Mouse (Mus musculus) adrenal gland, postnatal 14 days (tissue): ENCODE results near the gene Gm49337. TPM values are rescaled to one million over a fixed set of nuclear protein-coding genes. Genes with fewer than 3 reads are reported as not detected.
"Not testable (repeated sequence)": the region's sequence is repeated elsewhere in the genome, so short reads cannot be mapped to it uniquely, and the experiment has no call there.

Experiments used
- DNase-seq: peaks from one replicate; pipeline ENCODE4 v3.0.0; 2021; ENCODE audit warnings: mixed read lengths
- total RNA-seq: library from RNA; stranded (reverse); gene quantifications from 2 replicates; pipeline ENCODE4 v1.2.3, GENCODE M21; 2021

Gene Gm49337
- total RNA-seq, 1 experiment from 2014 or later: not detected

- no peak for DNase-seq
Observed at GRCm38 (mm10) chr4:116215895-116216605, 42.9 kb downstream of the Gm49337 start.

- peak; percentile 55 for DNase-seq
Observed at GRCm38 (mm10) chr4:116217046-116217445, 43.9 kb downstream of the Gm49337 start.

GRCm38 (mm10) chr4:116217661-116218060 is 44.5 kb downstream of the Gm49337 start:
- DNase-seq: not testable (repeated sequence)

- DNase-seq: no peak
Observed at GRCm38 (mm10) chr4:116219056-116219455, 45.9 kb downstream of the Gm49337 start.

GRCm38 (mm10) chr4:116220071-116220650 is 47.0 kb downstream of the Gm49337 start:
- DNase-seq: no peak

- DNase-seq: no peak
Observed at GRCm38 (mm10) chr4:116220780-116221139, 47.6 kb downstream of the Gm49337 start.

GRCm38 (mm10) chr4:116221140-116221851 is 48.1 kb downstream of the Gm49337 start, which contains the start of gene Pik3r3:
Pik3r3 (plus strand) TSS chr4:116221618.
- peak; percentile 100 for DNase-seq

GRCm38 (mm10) chr4:116221996-116222842 is 49.0 kb downstream of the Gm49337 start:
- DNase-seq: peak; percentile 8

- no peak for DNase-seq
Observed at GRCm38 (mm10) chr4:116222843-116223119, 49.6 kb downstream of the Gm49337 start.

GRCm38 (mm10) chr4:116243377-116243776 is 70.2 kb downstream of the Gm49337 start:
- no peak for DNase-seq

- no peak for DNase-seq
Observed at GRCm38 (mm10) chr4:116244240-116244639, 71.1 kb downstream of the Gm49337 start.

- DNase-seq: peak; percentile 66
Observed at GRCm38 (mm10) chr4:116245926-116246325, 72.7 kb downstream of the Gm49337 start.

GRCm38 (mm10) chr4:116249986-116250385 is 76.8 kb downstream of the Gm49337 start:
- no peak for DNase-seq

- DNase-seq: no peak
Observed at GRCm38 (mm10) chr4:116268220-116268619, 95.0 kb downstream of the Gm49337 start.

GRCm38 (mm10) chr4:116282211-116282610 is 109.0 kb downstream of the Gm49337 start:
- DNase-seq: peak; percentile 47

GRCm38 (mm10) chr4:116291561-116291960 is 118.4 kb downstream of the Gm49337 start:
- no peak for DNase-seq

- no peak for DNase-seq
Observed at GRCm38 (mm10) chr4:116293296-116293695, 120.1 kb downstream of the Gm49337 start.

- DNase-seq: peak; percentile 12
Observed at GRCm38 (mm10) chr4:116300878-116301355, 127.7 kb downstream of the Gm49337 start.

- no peak for DNase-seq
Observed at GRCm38 (mm10) chr4:116304551-116304950, 131.4 kb downstream of the Gm49337 start.

- DNase-seq: no peak
Observed at GRCm38 (mm10) chr4:116317575-116317974, 144.4 kb downstream of the Gm49337 start.

GRCm38 (mm10) chr4:116322127-116322526 is 148.9 kb downstream of the Gm49337 start:
- no peak for DNase-seq

GRCm38 (mm10) chr4:116329256-116329655 is 156.1 kb downstream of the Gm49337 start:
- DNase-seq: no peak
